Mouse (Mus musculus): Measurements from ENCODE around the gene Gpr85. TPM values are rescaled to one million over a fixed set of nuclear protein-coding genes. Genes with fewer than 3 reads are reported as not detected.

The Gpr85 gene
- polyA plus RNA-seq, 1 experiment from 2014 or later: 2.4 TPM

Other genes starting within 250 kb of the Gpr85 start
- 26.1 and 31.6 TPM in 2 replicates for gene Tmem168, start 231.8 kb downstream of the Gpr85 start, polyA plus RNA-seq (2016; fragmentation: Nextera tagmentation; extraction: Ambion mirVana)
- 14.6 and 17.6 TPM in 2 replicates for gene Bmt2, start 162.0 kb downstream of the Gpr85 start, polyA plus RNA-seq (2016; fragmentation: Nextera tagmentation; extraction: Ambion mirVana)
- 79.6 and 87.5 TPM in 2 replicates for gene 2610001J05Rik, start 31.6 kb upstream of the Gpr85 start, polyA plus RNA-seq (2016; fragmentation: Nextera tagmentation; extraction: Ambion mirVana)